Mouse (Mus musculus) testis, adult 2 months (tissue): ENCODE data around the gene Mgp.

Source experiments
- CTCF ChIP-seq: fragments of 200-500 bp; IDR thresholded peaks from 2 replicates; pipeline ENCODE4 v1.5.1; 2012; ENCODE audit warnings: low read depth, mild to moderate bottlenecking, inconsistent platforms, low read length, moderate library complexity; ENCODE audit not compliant: control insufficient read depth, insufficient read depth, insufficient replicate concordance
- POLR2A ChIP-seq: fragments of 200-500 bp; IDR thresholded peaks from 2 replicates; pipeline ENCODE4 v1.6.1; 2012; ENCODE audit warnings: low read depth, mild to moderate bottlenecking, inconsistent platforms, low read length, moderate library complexity; ENCODE audit not compliant: control insufficient read depth

- TF ChIP-seq POLR2A: peak; percentile 92
- TF ChIP-seq CTCF: no peak
Observed at GRCm38 (mm10) chr6:136827881-136828561, 47.6 kb downstream of the Mgp start, which contains the start of gene Wbp11.
